Mouse (Mus musculus) testis, adult 2 months (tissue): ENCODE results near the gene Il1a.

ENCODE experiments used
- CTCF ChIP-seq: fragments of 200-500 bp; IDR thresholded peaks from 2 replicates; pipeline ENCODE4 v1.5.1; 2012; ENCODE audit warnings: low read depth, mild to moderate bottlenecking, inconsistent platforms, low read length, moderate library complexity; ENCODE audit not compliant: control insufficient read depth, insufficient read depth, insufficient replicate concordance
- POLR2A ChIP-seq: fragments of 200-500 bp; IDR thresholded peaks from 2 replicates; pipeline ENCODE4 v1.6.1; 2012; ENCODE audit warnings: low read depth, mild to moderate bottlenecking, inconsistent platforms, low read length, moderate library complexity; ENCODE audit not compliant: control insufficient read depth

- TF ChIP-seq CTCF (no peak), POLR2A (no peak)
Measured at GRCm38 (mm10) chr2:129253631-129253970, 56.2 kb downstream of the Il1a start.
